Mouse (Mus musculus) G1E (cell line): ENCODE results near the gene Tanc2. TPM values are rescaled to one million over a fixed set of nuclear protein-coding genes. Genes with fewer than 3 reads are reported as not detected.

Experiments used
- ATAC-seq: 2 replicates; pipeline ENCODE4 v1.8.0; 2016; ENCODE audit warnings: mild to moderate bottlenecking; ENCODE audit not compliant: insufficient number of reproducible peaks, poor library complexity, low FRiP score, severe bottlenecking; ENCODE audit errors: extremely low read depth
- DNase-seq: peaks from one replicate; pipeline ENCODE4 v3.0.0; 2012; ENCODE audit warnings: low spot score
- H3K27me3 ChIP-seq: 2 replicates; pipeline ENCODE4 v1.6.1; 2012; ENCODE audit warnings: mild to moderate bottlenecking, low read length, inconsistent platforms; ENCODE audit not compliant: insufficient read depth
- H3K36me3 ChIP-seq: replicated peaks from 2 replicates; pipeline ENCODE3; 2012; ENCODE audit warnings: mild to moderate bottlenecking, inconsistent platforms
- H3K4me1 ChIP-seq: 2 replicates; pipeline ENCODE4 v1.6.1; 2012; ENCODE audit warnings: low read depth, low read length, inconsistent platforms, mixed read lengths; ENCODE audit not compliant: insufficient read depth
- H3K4me3 ChIP-seq: 2 replicates; pipeline ENCODE4 v1.5.1; 2012; ENCODE audit warnings: low read depth, mild to moderate bottlenecking, inconsistent platforms, low read length, moderate library complexity, mixed read lengths
- H3K9me3 ChIP-seq: replicated peaks from 2 replicates; pipeline ENCODE4 v1.6.1; 2012; ENCODE audit warnings: inconsistent platforms
- CTCF ChIP-seq: IDR thresholded peaks from 2 replicates; pipeline ENCODE4 v1.5.1; 2012; ENCODE audit warnings: low read depth, low read length, inconsistent platforms, mixed read lengths
- GATA1 ChIP-seq: IDR thresholded peaks from 2 replicates; pipeline ENCODE4 v1.6.1; 2012; ENCODE audit warnings: borderline replicate concordance, low read length, inconsistent platforms, mixed read lengths
- GATA2 ChIP-seq: IDR thresholded peaks from 2 replicates; pipeline ENCODE4 v1.6.1; 2012; ENCODE audit warnings: low read depth, low read length, inconsistent platforms, borderline replicate concordance
- POLR2AphosphoS5 ChIP-seq: IDR thresholded peaks from 2 replicates; pipeline ENCODE4 v1.6.1; 2012; ENCODE audit warnings: low read depth, low read length, inconsistent platforms; ENCODE audit not compliant: insufficient replicate concordance
- TAL1 ChIP-seq: conservative IDR thresholded peaks from 2 replicates; pipeline ENCODE4 v1.6.1; 2012; ENCODE audit warnings: low read depth, low read length, inconsistent platforms, mixed read lengths
- polyA plus RNA-seq: library from polyadenylated mRNA; stranded (reverse); fragments of >175 nt; gene quantifications from 2 replicates; pipeline ENCODE4 v1.2.3, GENCODE M21; 2012
- total RNA-seq, 2 experiments: library from RNA; stranded (forward) in 1 of 2; stranded (reverse) in 1 of 2; fragments of 200-1000 nt in 1 of 2; fragments of >200 nt in 1 of 2; fragmentation: Nextera tagmentation in 1 of 2; gene quantifications; 2 replicates each; pipeline ENCODE4 v1.2.3; 2014 to 2017

Gene Tanc2
- 1.4 TPM in 1 of 2 replicates, not detected in the other for total RNA-seq (2014; fragmentation: Nextera tagmentation)
- total RNA-seq (2017): 0.06 and 0.27 TPM in 2 replicates
- not detected in 2 replicates for polyA plus RNA-seq

GRCm38 (mm10) chr11:105589877-105590641 is at the start of gene Tanc2:
Tanc2 (plus strand) TSS chr11:105589986.
- H3K27me3 ChIP-seq: peaks cover 7% of the 10 kb centered on the region; the same call in 1 of the 2 replicates
- ATAC-seq (no peak), DNase-seq (no peak)
- peak within 1 kb of the TSS; percentile 64 for H3K4me3 ChIP-seq
- no peaks in the 10 kb centered on the region for H3K36me3 ChIP-seq
- H3K4me1 ChIP-seq: peaks cover 8% of the 10 kb centered on the region
- TF ChIP-seq GATA1 (no peak), GATA2 (no peak), TAL1 (no peak), CTCF (no peak), POLR2AphosphoS5 (no peak)
- H3K9me3 ChIP-seq: peaks cover 6% of the 10 kb centered on the region

- Histone ChIP-seq H3K9me3 (no peaks in the 10 kb centered on the region), H3K36me3 (no peaks in the 10 kb centered on the region), H3K4me1 (no peaks in the 10 kb centered on the region), H3K27me3 (peaks cover 8% of the 10 kb centered on the region; the same call in 1 of the 2 replicates), H3K4me3 (no peak overlapping the region)
- no peak for TF ChIP-seq GATA2
- no peak for TF ChIP-seq CTCF
- no peak for TF ChIP-seq TAL1
- no peak for TF ChIP-seq GATA1
- TF ChIP-seq POLR2AphosphoS5: no peak
- ATAC-seq (no peak), DNase-seq (no peak)
Observed at GRCm38 (mm10) chr11:105540781-105541180, 49.0 kb upstream of the Tanc2 start.

GRCm38 (mm10) chr11:105541366-105541765 is 48.4 kb upstream of the Tanc2 start:
- TF ChIP-seq TAL1 (no peak), GATA2 (no peak), GATA1 (no peak), POLR2AphosphoS5 (no peak), CTCF (no peak)
- DNase-seq (no peak), ATAC-seq (no peak)
- Histone ChIP-seq H3K9me3 (no peaks in the 10 kb centered on the region), H3K27me3 (peaks cover 8% of the 10 kb centered on the region; the same call in 1 of the 2 replicates), H3K4me3 (no peak overlapping the region), H3K4me1 (no peaks in the 10 kb centered on the region), H3K36me3 (no peaks in the 10 kb centered on the region)

GRCm38 (mm10) chr11:105542129-105542528 is 47.7 kb upstream of the Tanc2 start:
- DNase-seq: no peak
- Histone ChIP-seq H3K4me1 (no peaks in the 10 kb centered on the region), H3K36me3 (no peaks in the 10 kb centered on the region), H3K4me3 (no peak overlapping the region), H3K9me3 (no peaks in the 10 kb centered on the region), H3K27me3 (peaks cover 8% of the 10 kb centered on the region; the same call in 1 of the 2 replicates)
- ATAC-seq: no peak
- TF ChIP-seq GATA2: no peak

GRCm38 (mm10) chr11:105545801-105546200 is 44.0 kb upstream of the Tanc2 start:
- no peaks in the 10 kb centered on the region for H3K36me3 ChIP-seq
- ATAC-seq (no peak), DNase-seq (no peak)
- H3K4me3 ChIP-seq: no peak overlapping the region
- no peak for TF ChIP-seq POLR2AphosphoS5
- no peak for TF ChIP-seq GATA1
- no peak for TF ChIP-seq TAL1
- TF ChIP-seq GATA2: no peak
- TF ChIP-seq CTCF: no peak
- peaks cover 8% of the 10 kb centered on the region; the same call in 1 of the 2 replicates for H3K27me3 ChIP-seq
- no peaks in the 10 kb centered on the region for H3K4me1 ChIP-seq
- no peaks in the 10 kb centered on the region for H3K9me3 ChIP-seq

GRCm38 (mm10) chr11:105546393-105546792 is 43.4 kb upstream of the Tanc2 start:
- no peak for TF ChIP-seq GATA2
- no peak for TF ChIP-seq CTCF
- no peak for TF ChIP-seq POLR2AphosphoS5
- TF ChIP-seq TAL1: no peak
- TF ChIP-seq GATA1: no peak
- DNase-seq (no peak), ATAC-seq (no peak)
- H3K4me1 ChIP-seq: no peaks in the 10 kb centered on the region
- H3K27me3 ChIP-seq: peaks cover 10% of the 10 kb centered on the region; the same call in 1 of the 2 replicates
- no peak overlapping the region for H3K4me3 ChIP-seq
- H3K36me3 ChIP-seq: no peaks in the 10 kb centered on the region
- no peaks in the 10 kb centered on the region for H3K9me3 ChIP-seq
